Mouse (Mus musculus) spleen, adult 12 weeks (tissue): ENCODE results near the gene Perp.

Experiments used
- DNase-seq: peaks from one replicate; pipeline ENCODE4 v3.0.0; 2022; ENCODE audit warnings: low spot score

Perp gene

GRCm38 (mm10) chr10:18863332-18863731 lies 18.5 kb downstream of the Perp start:
- no peak for DNase-seq

GRCm38 (mm10) chr10:18864753-18865152 lies 19.9 kb downstream of the Perp start:
- DNase-seq, result no peak

DNA sequence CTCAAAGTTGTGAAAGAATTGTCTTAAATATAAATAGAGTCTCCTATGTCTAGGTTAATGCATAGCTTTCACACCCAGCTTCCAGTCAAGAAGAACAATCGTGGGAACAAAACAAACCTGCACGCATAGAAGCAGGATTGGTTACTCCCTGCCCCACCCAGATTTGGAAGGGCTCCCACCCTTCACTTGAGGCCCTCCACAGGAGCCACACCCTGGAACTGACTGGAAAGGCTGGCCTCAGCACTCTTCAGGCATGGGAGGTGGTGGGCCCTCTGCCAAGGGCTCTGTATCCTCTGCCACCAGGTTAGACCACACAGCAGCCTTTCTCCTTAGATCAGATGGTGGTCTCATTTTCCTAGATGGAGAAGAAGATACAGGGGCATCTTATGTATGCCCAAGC lies 26.2 kb downstream of the Perp start:
- DNase-seq, result no peak

GRCm38 (mm10) chr10:18876211-18876610 lies 31.4 kb downstream of the Perp start:
- no peak for DNase-seq

- no peak for DNase-seq
Measured at GRCm38 (mm10) chr10:18878111-18878510, 33.3 kb downstream of the Perp start.

DNA sequence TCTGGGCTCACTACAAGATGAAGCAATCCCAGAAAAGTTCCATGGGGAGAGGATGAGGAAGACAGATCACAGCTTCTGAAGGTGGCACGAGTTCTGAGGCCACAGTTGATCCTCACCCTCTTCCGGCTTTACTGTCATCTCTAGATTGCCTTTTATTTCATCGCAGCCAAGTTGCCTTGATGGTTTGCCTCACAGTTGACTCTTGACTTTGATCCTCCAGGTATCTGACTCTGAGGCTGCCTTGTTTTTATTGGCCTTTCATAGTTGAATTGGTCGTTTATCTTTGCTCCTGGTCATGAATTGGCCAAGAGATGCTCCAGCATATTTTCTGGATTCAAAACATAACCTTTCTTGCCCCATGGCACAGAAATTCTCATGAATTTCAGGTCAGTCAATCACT lies 34.3 kb downstream of the Perp start:
- DNase-seq, result no peak

DNA sequence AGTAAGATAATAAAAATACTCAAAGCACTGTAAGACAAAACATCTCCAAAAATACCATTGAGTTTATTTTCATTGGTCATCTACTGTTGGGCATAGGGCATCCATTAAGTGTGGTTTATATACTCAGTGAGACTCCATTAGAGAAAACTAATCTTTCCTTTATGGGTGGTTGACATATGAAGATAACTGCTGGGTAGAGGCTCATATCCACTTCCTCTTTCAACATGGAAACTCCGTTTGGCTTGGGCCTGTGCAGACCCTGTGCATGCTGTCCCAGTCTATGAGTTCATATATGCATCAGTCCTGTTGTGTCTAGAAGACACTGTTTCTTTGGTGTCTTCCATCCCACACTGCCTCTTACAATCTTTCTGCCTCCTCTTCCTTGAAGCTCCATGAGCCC lies 34.9 kb downstream of the Perp start:
- DNase-seq, result no peak

DNA sequence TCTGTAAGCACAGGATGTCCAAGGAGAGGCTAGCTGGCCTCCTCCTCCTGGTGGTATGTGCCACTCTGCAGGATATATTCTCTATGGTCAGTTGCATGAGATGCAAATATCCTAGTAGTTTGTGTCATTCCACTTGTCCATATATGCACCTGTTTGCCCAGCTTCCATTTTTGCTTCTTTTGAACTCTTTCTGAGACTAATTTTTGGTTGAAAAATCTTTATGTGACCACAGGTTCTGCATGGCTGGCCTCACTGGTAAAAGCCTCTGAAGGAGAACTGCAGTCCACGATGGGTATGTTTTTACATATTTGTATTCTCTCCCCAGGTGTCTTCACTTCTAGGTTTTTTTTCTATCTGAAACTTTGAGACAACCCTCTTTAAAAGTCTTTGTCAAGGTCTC lies 37.4 kb downstream of the Perp start:
- DNase-seq, result no peak

DNA sequence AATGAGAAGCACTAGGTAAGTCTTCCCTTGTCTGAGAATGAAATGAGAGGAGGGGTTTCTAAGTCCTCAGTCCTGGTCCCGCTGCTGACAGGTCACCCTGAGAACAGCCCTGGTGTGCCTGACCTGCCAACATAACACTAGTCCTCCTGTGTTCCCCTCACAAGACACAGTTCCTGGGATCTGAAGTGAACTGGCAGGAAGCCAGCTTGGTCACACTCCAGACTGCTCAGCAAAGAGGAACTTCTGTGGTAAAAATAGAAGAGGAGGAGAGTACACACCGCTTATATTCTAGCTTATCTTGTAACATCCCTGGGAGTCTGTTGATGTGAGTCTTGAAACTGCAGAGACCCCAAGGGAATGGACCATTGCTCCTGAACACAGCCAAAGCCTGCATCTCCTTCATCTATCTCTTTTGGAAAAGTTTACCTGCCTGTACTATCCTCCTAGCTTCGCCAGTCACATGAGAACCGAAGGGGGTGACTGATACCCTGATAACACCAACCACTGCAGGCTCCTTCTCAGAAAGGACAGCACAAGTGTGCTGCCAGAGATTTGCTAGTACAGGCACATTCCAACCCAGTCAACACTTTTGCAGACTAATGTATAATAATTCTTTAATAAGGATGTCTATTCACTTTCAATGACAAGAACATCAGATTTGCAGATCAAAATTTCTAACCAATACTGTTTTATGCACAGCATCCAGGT lies 42.3 kb downstream of the Perp start:
- DNase-seq, result no peak

DNA sequence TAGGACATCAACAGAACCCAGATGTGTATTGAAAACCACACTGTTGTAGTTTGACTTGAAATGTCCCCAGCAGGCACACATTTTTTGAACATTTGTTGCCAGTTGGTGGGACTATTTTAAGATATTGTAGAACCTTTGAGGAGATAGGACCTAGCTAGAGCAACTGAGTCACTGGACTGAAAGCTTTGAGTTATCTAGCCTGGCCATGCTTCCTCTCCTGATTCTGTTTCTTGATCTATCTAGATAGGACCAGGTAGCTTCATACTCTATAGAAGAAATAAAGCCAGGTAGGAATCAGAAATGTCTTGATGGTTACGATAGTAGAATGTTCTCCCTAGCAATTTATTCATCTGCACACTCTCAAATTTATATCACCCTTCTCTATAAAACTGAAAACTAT lies 43.9 kb downstream of the Perp start:
- no peak for DNase-seq

GRCm38 (mm10) chr10:18889255-18889654 lies 44.4 kb downstream of the Perp start:
- no peak for DNase-seq

DNA sequence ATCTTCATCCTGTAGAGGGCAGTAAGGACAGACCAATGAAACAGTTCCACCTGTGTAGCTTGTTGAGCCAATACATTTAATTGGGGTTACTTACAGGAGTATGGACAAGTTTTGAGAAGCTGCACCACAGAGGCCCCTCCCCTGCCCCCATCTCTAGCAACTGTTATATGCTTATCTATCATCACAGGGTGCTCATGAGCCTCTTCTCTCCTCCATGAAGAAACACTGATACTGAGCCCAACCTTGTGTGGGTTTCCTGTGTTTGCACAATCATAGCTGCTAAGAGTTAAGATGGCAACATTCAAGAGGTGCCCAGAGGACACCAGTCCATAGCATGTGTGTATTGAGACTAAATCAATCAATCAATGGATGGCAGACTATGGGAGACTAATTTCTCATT lies 46.3 kb downstream of the Perp start:
- DNase-seq, result no peak

- no peak for DNase-seq
Measured at GRCm38 (mm10) chr10:18892102-18892501, 47.3 kb downstream of the Perp start.

DNA sequence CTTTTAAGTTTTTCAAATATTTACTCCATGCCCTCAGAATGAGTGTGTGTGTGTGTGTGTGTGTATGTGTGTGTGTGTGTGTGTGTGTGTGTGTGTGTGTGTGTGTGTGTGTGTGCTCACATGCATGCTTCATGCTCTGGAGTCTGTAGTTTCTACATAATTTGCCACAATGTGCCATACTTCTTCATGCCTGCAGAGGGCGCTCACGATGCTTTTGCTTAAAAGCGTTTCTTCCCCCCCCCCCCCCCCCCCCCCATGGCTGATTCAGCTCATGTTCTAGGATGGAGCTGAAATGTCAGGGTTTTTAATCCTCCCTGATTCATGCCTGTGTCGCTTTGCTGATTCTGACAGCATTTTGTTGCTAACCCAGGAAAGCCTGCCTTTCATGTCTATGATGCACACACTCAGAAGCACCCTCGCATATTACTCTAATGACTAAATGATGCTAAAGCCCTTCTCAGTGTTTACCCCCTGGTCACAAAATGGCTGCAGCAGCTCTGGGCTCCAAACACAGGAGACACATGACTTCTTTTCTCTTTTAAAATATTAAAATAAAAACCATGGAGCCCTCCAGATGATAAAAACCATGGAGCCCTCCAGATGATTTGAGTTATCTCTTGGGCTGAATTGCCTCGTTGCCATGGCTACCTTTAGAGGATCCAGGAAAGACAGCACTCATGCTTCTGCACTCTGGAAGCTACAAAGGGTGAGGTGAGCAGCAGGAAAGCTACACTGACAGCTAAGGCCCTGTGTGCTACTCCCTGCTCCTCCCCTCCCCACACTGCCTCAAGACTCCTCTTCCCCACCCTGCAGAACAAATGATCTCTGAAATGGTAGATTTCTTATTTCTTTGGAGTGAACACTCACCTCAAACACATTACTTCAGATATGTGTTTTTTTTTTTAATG lies 49.7 kb downstream of the Perp start:
- DNase-seq, result no peak

GRCm38 (mm10) chr10:18904108-18904507 lies 59.3 kb downstream of the Perp start:
- DNase-seq, result no peak
